Mouse (Mus musculus) liver, postnatal 0 days (tissue): ENCODE measurements around the gene Slc35g1. TPM values are rescaled to one million over a fixed set of nuclear protein-coding genes. Genes with fewer than 3 reads are reported as not detected.
A peak's percentile ranks its signal among the peaks of the same experiment; 100 is the strongest.
"Not testable (repeated sequence)": the region's sequence is repeated elsewhere in the genome, so short reads cannot be mapped to it uniquely, and the experiment has no call there.

ENCODE experiments used
- ATAC-seq: fragments of 200-750 bp; cut with Nextera tagmentation; 2 replicates; pipeline ENCODE4 v1.8.0; 2017; ENCODE audit warnings: mild to moderate bottlenecking, moderate library complexity
- DNase-seq: peaks from one replicate; pipeline ENCODE4 v3.0.0-alpha.2; 2016
- H3K27ac ChIP-seq: fragments of 300-500 bp; sonication (generic); 2 replicates; pipeline ENCODE4 v1.5.1; 2014; ENCODE audit warnings: antibody characterized with exemption, moderate library complexity, mild to moderate bottlenecking, low read depth
- H3K27me3 ChIP-seq: fragments of 300-500 bp; sonication (generic); 2 replicates; pipeline ENCODE4 v1.6.1; 2014; ENCODE audit warnings: low read length, control low read depth, mixed read lengths; ENCODE audit not compliant: insufficient read depth
- H3K36me3 ChIP-seq: fragments of 300-500 bp; sonication (generic); replicated peaks from 2 replicates; pipeline ENCODE4 v1.6.1; 2014; ENCODE audit warnings: mild to moderate bottlenecking, control low read depth, low read length, moderate library complexity, mixed read lengths; ENCODE audit not compliant: insufficient read depth
- H3K4me1 ChIP-seq: fragments of 300-500 bp; sonication (generic); 2 replicates; pipeline ENCODE4 v1.6.1; 2014; ENCODE audit warnings: antibody characterized with exemption, mild to moderate bottlenecking, control low read depth; ENCODE audit not compliant: insufficient read depth
- H3K4me2 ChIP-seq: fragments of 300-500 bp; sonication (generic); 2 replicates; pipeline ENCODE4 v1.6.1; 2014; ENCODE audit warnings: low read depth, mild to moderate bottlenecking, low read length, moderate library complexity, mixed read lengths
- H3K4me3 ChIP-seq: fragments of 300-500 bp; sonication (generic); 2 replicates; pipeline ENCODE4 v1.5.1; 2014; ENCODE audit warnings: low read depth, low read length
- H3K9ac ChIP-seq: fragments of 300-500 bp; sonication (generic); replicated peaks from 2 replicates; pipeline ENCODE4 v1.6.1; 2014; ENCODE audit warnings: mild to moderate bottlenecking, moderate library complexity
- H3K9me3 ChIP-seq: fragments of 300-500 bp; sonication (generic); 2 replicates; pipeline ENCODE4 v1.6.1; 2016; ENCODE audit warnings: mild to moderate bottlenecking, control low read depth, low read length, mixed read lengths
- CTCF ChIP-seq: sonication (generic); IDR thresholded peaks from 2 replicates; pipeline ENCODE4 v1.5.1; 2016; ENCODE audit warnings: antibody characterized with exemption, low read depth
- EP300 ChIP-seq: IDR thresholded peaks from 2 replicates; pipeline ENCODE4 v1.6.1; 2016; ENCODE audit warnings: antibody characterized with exemption, low read depth, mild to moderate bottlenecking
- WGBS: fragments of 180-500 bp; shearing (Covaris S2); extraction: QIAGEN DNeasy Blood & Tissue Kit; methylation state at CpG from one replicate; pipeline ENCODE4 v1.1.7; 2014; ENCODE audit not compliant: insufficient replicate concordance; 5-methylcytosine and 5-hydroxymethylcytosine counted together
- polyA plus RNA-seq: library from polyadenylated mRNA; unstranded; fragments of >200 nt; fragmentation: Nextera tagmentation; extraction: Ambion mirVana; gene quantifications from 2 replicates; pipeline ENCODE4 v1.2.1, GENCODE M21; 2015

Slc35g1 gene
- polyA plus RNA-seq, 1 experiment from 2014 or later = 6.4 TPM

GRCm38 (mm10) chr19:38363358-38363757 is 32.4 kb upstream of the Slc35g1 start:
- 63% methylated on average over 1 of the region's 1 CpGs for WGBS
- no peaks in the 10 kb centered on the region for H3K27me3 ChIP-seq
- DNase-seq (no peak), ATAC-seq (no peak)
- H3K36me3 ChIP-seq = no peaks in the 10 kb centered on the region
- H3K27ac ChIP-seq = no peak overlapping the region
- no peaks in the 10 kb centered on the region for H3K4me1 ChIP-seq
- no peak for TF ChIP-seq EP300
- TF ChIP-seq CTCF = no peak
- H3K9me3 ChIP-seq = no peaks in the 10 kb centered on the region
- no peak overlapping the region for H3K4me2 ChIP-seq
- H3K9ac ChIP-seq = no peak overlapping the region
- H3K4me3 ChIP-seq = no peak overlapping the region

- Histone ChIP-seq H3K9ac (no peak overlapping the region; the same call in 1 of the 2 replicates), H3K36me3 (no peaks in the 10 kb centered on the region), H3K27me3 (no peaks in the 10 kb centered on the region), H3K9me3 (no peaks in the 10 kb centered on the region), H3K4me2 (no peak overlapping the region), H3K27ac (no peak overlapping the region), H3K4me3 (no peak overlapping the region), H3K4me1 (no peaks in the 10 kb centered on the region)
- ATAC-seq (peak; percentile 33; the same call in 1 of the 2 replicates), DNase-seq (peak; percentile 14)
- WGBS = 51% methylated on average over 6 of the region's 6 CpGs
- TF ChIP-seq EP300 = no peak
- TF ChIP-seq CTCF = no peak
These were observed 31.7 kb upstream of the Slc35g1 start for GRCm38 (mm10) chr19:38363879-38364659.

GRCm38 (mm10) chr19:38364939-38365614 is 30.7 kb upstream of the Slc35g1 start:
- Histone ChIP-seq H3K36me3 (no peaks in the 10 kb centered on the region), H3K4me2 (no peak overlapping the region), H3K9ac (no peak overlapping the region), H3K4me3 (no peak overlapping the region), H3K9me3 (no peaks in the 10 kb centered on the region), H3K4me1 (no peaks in the 10 kb centered on the region), H3K27ac (no peak overlapping the region), H3K27me3 (no peaks in the 10 kb centered on the region)
- TF ChIP-seq CTCF = no peak
- no peak for TF ChIP-seq EP300
- ATAC-seq = peak; percentile 70; the same call in 1 of the 2 replicates
- 43% methylated on average over 11 of the region's 11 CpGs for WGBS
- no peak for DNase-seq

GRCm38 (mm10) chr19:38372460-38373102 is 23.2 kb upstream of the Slc35g1 start:
- peak overlapping the region; percentile 47; the same call in 1 of the 2 replicates for H3K4me2 ChIP-seq
- no peaks in the 10 kb centered on the region for H3K36me3 ChIP-seq
- H3K9me3 ChIP-seq = no peaks in the 10 kb centered on the region
- no peaks in the 10 kb centered on the region for H3K27me3 ChIP-seq
- ATAC-seq (peak; percentile 92), DNase-seq (peak; percentile 41)
- no peak overlapping the region; the same call in 1 of the 2 replicates for H3K9ac ChIP-seq
- WGBS = 25% methylated on average over 11 of the region's 11 CpGs
- TF ChIP-seq EP300 (peak; percentile 55), CTCF (no peak)
- H3K27ac ChIP-seq = peak overlapping the region; percentile 86
- peaks cover 3% of the 10 kb centered on the region; the same call in 1 of the 2 replicates for H3K4me1 ChIP-seq
- H3K4me3 ChIP-seq = 0 out of 2 replicates have a peak overlapping the region, but pooled peaks have one; percentile 8

- no peak overlapping the region for H3K4me3 ChIP-seq
- ATAC-seq = no peak
- 72% methylated on average over 2 of the region's 2 CpGs for WGBS
These were observed 22.4 kb upstream of the Slc35g1 start for GRCm38 (mm10) chr19:38373371-38373770.

GRCm38 (mm10) chr19:38383769-38384168 is 12.0 kb upstream of the Slc35g1 start:
- WGBS = 85% methylated on average over 12 of the region's 12 CpGs
- DNase-seq (no peak), ATAC-seq (no peak)
- Histone ChIP-seq H3K27ac (no peak overlapping the region), H3K9ac (no peak overlapping the region), H3K36me3 (no peaks in the 10 kb centered on the region), H3K4me2 (no peak overlapping the region), H3K27me3 (no peaks in the 10 kb centered on the region), H3K4me1 (no peaks in the 10 kb centered on the region), H3K9me3 (no peaks in the 10 kb centered on the region), H3K4me3 (no peak overlapping the region)
- TF ChIP-seq CTCF = no peak
- no peak for TF ChIP-seq EP300

More at GRCm38 (mm10) chr19:38373371-38373770, 22.4 kb upstream of the Slc35g1 start:
- TF ChIP-seq EP300 (no peak), CTCF (no peak)
- H3K9me3 ChIP-seq = no peaks in the 10 kb centered on the region
- no peaks in the 10 kb centered on the region for H3K27me3 ChIP-seq
- no peaks in the 10 kb centered on the region for H3K36me3 ChIP-seq
- H3K4me1 ChIP-seq = peaks cover 3% of the 10 kb centered on the region; the same call in 1 of the 2 replicates
- no peak overlapping the region for H3K4me2 ChIP-seq
- DNase-seq = no peak
- no peak overlapping the region for H3K9ac ChIP-seq
- peak overlapping the region; percentile 86 for H3K27ac ChIP-seq

GRCm38 (mm10) chr19:38387021-38387420 is 8.8 kb upstream of the Slc35g1 start:
- not testable (repeated sequence) for H3K4me1 ChIP-seq, H3K27ac ChIP-seq, ATAC-seq, H3K27me3 ChIP-seq, H3K9ac ChIP-seq, H3K4me3 ChIP-seq, H3K36me3 ChIP-seq, H3K4me2 ChIP-seq, DNase-seq, H3K9me3 ChIP-seq
- 79% methylated on average over 1 of the region's 1 CpGs for WGBS
